Mouse (Mus musculus): ENCODE measurements around the gene Kcnj12.

Gene Kcnj12

DNA sequence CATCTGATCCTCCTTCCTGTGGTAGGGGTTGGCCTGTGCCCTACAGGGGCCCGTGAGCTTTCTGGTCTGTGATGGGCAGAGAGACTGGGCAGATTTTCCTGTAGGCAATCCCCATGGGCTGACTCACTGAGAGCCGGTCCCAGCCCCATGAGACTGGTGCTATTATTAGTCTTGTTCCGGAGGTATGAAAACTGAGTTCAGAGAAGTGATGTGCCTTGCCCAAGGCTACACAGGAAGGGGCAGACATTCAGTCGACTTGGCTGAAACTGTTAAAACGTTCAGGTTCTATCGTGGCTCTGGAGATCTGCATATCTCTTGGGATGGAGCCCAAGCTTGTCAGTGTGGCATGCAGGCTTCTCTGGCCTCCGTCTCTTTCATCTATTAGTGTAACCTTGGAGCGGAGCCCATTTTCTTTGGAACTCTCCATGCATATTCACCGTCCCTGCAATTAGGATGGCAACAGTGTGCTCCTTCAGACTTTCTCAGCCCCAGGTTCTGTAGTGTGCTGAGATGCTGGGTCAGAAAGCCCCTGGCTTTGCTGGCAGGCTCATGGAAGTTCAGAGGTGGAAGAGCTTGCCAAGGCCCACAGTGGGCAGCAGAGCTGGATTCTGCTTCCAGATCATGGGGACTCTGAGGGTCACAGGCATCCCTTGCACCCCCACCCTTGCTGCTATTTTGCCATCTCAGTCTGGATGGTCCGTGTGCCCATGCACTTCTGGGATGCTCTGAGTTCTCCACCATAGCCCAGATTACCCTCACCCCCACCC, 37.5 kb downstream of the Kcnj12 start:
- DNase-seq (ENCODE audit: low spot score) = no peak

DNA sequence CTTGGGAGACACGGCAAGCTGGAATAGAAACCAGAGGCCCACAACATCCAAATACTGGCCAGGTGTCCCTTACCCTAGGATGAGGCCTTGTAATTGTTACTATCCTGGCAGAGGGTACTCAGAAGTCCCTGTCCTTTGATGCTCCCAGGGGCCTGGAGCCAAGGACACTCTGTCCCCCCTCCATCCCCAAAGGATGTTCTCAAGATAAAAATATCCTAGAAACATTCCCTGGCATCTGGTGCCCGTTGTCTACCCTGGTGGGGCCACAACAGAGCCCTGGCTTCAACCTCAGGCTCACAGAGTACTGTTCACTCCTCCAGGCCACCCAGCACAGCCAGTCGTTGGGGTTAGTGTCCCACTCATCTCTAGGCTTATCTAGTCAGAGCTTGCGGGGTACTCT, 38.3 kb downstream of the Kcnj12 start:
- no peak for DNase-seq (ENCODE audit: low spot score)

DNA sequence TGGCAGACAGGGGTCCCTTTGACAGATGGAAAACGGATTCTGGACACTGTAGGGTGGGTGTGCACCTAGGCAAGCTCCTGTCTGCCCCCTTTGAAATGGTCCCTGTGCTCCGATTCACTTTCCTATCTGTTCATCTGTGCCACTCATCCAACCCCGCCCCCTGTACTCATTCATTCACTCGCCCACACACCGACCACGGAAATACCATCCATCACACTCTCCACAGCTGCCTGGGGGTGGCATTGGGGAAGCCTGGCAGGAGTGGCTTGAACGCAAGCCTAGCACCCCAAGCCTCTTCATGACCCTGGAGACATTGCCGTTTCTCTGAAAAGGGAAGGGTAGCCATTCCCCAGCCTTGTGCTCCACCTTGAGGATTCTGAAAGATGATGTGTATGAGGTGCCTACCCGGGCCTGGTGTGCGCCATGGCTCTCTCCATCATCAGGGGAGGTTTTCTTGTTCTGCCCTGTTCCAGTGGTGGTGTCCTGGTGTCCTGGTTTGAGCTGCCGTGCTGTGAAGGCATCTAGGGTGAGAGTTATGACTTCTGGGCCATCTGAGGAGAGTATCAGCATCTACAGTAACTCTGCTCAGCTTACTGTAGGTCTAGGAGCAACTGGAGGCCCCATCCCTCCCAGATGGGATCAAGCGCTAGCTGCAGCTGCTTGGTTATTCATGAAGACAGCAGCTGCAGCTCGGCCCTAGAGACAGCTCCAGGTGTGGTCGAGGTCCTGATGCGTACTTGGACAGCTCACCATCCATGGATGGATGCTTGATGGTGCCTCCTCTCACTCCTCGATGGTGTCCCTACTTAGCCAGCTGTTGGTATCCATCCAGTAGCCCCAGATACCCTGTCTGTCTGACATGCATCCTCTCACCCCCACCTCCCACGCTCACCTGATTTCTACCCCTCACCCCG, 40.4 kb downstream of the Kcnj12 start:
- no peak for DNase-seq (ENCODE audit: low spot score)

DNA sequence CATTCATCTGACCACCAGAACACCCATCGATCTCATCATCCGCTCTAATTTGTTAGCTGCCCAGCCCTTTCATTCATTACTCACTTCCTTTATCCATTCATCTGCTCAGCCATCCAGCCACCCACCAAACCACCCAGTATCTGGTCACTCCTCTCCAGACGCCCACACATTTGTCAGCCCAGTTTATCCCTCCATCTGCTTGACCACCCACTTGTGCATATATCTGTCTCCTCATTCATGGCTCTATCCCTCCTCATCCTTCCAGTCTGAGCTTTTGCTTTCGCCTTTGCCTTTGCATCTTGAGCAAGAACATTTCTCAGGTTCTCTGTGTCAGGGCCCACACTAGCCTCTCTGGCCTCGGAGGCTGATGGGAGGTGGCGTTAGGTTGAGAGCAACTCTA, 41.1 kb downstream of the Kcnj12 start:
- DNase-seq (ENCODE audit: low spot score) = no peak

DNA sequence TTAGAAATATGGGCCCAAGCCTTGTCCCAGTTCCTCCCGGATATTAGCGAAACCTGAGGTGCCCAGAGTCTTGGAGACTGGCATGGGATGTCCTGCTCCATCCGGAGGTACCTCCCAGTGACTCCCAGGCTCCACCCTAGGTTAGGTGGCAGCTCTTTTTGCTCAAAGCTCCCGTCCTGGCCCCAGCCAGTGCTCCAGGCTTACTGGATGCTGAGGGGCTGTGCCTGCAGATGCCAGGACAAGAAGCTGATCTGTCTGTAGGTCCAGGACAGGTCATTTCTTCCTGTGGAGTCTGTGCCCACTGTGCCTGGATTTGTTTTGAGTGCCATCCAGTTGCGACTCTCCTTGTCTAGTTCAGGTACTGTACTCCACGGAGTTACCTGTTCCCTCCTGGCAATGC, 43.3 kb downstream of the Kcnj12 start:
- DNase-seq (ENCODE audit: low spot score) = no peak

DNA sequence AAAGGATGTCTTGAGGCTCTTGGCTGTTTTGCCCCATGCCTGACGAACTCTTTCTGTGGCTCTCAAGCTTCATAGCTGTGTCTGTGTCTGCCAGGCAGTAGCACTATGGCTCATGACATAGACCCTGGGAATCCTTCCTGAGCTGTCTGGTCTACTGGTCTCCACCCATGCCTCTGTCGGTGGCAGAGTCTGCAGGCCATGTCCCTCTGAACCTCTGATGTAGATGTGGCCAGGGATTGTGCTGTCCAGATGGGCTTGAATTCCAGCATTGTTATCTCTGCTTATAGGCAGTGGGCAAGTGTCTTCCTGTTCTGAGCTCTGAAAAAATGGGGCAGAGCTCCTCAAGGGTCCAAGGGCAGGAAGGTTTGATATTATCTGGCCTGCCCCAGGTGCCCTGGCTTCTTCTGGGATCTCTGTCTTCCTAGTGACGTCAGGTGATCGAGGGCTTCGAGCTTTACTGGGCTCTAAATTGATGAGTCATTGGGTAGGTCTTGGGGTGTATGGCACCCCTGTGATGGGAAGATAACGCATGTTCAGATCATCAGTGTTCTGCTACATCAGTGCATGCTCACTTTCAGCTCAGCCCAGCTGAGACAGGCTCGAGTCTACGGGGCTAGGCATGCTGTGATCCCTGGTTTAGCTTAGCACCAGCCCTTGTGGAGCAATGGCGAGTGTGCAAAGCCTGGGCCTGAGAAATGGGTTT, 44.9 kb downstream of the Kcnj12 start:
- DNase-seq (ENCODE audit: low spot score) = no peak

DNA sequence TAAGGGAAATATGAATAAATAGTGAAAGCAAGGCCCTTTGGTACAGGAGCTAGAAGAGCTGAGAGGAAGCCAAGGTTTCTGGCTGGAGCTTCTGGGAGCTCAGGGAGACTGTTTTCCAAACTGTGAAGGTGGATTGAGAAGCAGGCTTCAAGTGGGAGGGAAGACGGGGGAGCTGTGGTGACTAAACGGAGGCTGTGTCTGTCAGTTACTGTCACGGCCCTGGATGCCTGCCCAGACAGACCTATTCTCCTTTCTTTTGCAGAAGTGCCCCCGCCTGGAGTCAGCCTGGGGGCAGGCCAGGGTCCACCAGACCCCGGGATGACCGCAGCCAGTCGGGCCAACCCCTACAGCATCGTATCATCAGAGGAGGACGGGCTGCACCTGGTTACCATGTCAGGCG, 46.5 kb downstream of the Kcnj12 start:
- no peak for DNase-seq (ENCODE audit: low spot score)

DNA sequence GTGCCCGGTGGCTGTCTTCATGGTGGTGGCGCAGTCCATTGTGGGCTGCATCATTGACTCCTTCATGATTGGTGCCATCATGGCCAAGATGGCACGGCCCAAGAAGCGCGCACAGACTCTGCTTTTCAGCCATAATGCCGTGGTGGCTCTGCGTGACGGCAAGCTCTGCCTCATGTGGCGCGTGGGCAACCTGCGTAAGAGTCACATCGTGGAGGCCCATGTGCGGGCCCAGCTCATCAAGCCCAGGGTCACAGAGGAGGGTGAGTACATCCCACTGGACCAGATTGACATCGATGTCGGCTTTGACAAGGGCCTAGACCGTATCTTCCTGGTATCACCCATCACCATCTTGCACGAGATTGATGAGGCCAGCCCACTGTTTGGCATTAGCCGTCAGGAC, 47.3 kb downstream of the Kcnj12 start:
- DNase-seq (ENCODE audit: low spot score) = no peak

DNA sequence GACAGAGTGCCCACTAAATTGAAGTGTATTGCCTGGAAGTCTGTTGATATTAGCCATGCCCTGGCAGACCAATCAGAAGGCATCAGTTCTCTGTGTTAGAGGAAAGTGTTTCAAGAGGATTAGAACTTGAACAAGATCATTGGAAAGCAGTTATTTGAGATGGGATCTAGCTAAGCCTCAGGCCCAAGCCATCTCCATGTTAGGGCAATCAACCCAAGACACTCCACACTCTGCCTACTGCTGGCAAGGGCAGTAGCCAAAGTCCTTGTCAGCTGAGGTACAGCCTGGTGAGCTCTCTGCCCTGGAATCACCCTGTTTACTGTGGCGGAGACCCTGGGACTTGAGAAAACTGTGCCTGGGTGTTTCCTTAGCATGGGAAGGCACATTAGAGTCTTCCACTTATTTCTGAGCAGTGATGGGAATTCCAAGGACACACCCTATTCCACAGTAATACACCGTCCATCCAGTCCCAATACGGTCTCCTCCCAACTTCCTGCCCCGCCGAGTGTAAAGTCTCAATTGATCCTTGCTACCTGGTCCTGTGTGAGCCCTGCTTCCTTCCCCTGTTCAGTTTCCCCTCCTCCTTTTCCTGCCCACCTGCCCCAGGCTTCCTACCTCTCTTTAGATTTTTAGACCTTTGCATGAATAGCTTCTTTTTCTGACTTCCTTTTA, 52.4 kb downstream of the Kcnj12 start:
- no peak for DNase-seq (ENCODE audit: low spot score)

DNA sequence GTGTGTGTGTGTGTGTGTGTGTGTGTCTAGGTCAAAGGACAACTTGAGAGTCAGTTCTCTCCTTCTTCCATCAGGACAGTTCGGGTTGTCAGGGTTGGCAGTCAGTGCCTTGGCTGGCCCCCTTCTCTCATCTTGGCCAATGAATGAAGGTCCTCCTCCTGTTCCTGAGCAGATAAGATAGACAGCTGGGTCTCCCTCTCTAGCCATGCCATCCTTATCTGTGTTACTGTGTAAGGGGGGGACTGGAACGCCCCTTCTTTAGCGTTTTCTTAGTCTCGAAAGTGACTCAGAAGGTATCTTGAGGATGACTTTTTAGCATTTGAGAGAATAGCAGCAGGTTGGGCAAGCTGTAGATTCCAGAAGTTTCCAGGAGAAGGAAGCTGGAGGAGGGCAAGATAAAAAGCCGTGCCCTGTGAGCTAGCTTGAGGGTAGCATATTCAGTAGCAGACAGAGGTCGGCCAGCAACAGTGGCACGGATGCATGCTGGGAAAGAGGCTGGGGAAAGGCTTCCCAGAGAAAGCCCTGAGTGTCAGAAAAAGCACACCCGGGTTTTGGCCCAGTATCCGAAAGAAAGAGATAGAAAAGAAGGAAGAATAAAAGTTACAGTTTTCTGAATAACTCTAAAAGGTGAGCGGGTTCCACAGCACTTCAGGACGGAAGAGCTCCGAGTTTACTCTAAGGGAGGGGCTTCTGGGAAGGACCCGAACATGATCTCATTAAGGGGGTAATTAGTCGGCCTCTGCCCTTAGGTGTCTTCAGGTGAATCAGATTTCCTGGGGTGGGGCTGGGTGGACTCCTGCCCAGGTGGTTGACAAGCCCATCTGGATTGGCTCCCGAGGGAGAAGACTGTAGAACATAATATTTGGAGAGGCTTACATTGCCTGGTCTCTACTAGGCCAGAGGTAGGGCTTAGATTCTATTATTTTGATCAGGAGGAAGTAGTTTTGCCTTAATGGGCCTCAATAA, 53.3 kb downstream of the Kcnj12 start:
- no peak for DNase-seq (ENCODE audit: low spot score)

DNA sequence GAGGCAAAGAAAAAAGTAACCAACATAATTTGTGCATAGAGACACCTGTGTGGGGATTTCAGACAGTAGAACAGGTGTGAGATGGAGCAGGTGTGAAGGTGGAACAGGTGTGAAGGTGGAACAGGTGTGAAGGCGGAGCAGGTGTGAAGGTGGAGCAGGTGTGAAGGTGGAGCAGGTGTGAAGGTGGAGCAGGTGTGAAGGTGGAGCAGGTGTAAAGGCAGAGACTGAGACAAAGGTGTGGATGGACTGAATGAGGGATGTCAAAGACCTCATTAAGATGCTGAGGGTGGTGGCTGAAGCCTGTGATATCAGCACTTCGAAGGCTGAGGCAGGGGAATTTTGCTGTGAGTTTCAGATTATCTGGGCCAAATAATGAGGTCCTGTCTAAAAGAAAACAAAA, 59.3 kb downstream of the Kcnj12 start:
- DNase-seq (ENCODE audit: low spot score) = no peak

DNA sequence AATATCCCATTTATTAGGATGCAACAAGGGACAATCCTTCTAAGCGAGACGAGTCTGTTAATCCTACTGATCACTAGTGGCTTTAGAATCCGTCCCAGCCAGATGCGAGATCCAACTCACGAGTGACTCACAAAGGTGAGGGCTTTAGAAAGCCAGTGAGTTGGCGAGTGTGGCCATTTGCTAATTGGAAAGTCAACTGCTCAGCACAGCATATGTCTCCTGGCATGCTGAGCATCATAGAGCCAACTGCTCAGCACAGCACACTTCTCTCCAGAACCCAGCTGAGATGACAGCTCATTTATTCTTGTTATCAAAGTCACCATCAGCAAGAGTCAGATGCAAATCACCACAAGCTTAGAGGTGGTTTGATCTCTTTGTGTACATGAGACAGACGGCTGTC, 67.8 kb downstream of the Kcnj12 start:
- DNase-seq (ENCODE audit: low spot score) = no peak

DNA sequence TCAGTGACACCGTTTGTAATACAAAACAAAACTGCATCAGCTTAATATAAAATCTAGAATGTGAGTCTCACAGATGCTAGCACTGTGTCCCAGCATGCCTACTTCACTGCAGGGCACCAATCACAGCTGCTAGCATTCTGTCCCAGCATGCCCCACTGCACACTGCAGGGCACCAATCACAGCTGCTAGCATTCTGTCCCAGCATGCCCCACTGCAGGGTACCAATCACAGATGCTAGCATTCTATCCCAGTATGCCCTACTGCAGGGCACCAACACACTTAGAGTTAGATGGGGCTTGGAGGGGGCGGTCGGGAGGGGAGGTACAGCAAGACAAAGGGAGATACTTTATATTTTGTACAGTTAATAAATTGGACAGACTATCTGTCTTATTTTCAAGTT, 68.8 kb downstream of the Kcnj12 start:
- DNase-seq (ENCODE audit: low spot score) = no peak

DNA sequence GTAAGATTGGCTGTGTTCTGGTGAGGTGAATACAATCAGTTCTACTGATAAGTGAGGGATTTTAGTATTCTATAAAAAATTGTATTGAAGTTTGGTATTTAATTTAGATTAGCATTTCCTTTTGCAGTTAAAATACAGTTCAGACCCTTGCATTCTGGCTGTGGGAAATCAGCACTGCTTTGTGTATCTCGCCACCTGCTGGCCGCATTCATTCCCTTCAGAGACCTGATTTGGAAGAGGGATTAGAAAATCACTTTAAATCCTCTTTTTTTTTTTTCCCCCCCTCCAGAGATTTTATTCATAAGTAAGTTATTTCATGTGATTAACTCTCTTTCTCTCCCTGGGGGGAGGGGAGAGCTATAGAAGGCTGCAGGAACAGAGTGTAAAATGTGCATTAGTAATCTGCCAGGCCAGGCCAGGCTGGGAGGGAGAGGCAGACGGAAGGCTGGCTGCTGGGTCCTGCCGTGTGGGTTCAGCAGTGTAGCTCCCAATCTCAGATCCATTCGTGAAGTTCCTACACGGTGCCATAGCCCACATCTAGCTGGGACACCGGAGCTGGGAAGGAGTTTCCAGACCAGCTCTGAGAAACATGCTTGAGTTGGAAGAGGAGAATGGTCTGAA, 69.4 kb downstream of the Kcnj12 start:
- peak; percentile 60 for DNase-seq (ENCODE audit: low spot score)

DNA sequence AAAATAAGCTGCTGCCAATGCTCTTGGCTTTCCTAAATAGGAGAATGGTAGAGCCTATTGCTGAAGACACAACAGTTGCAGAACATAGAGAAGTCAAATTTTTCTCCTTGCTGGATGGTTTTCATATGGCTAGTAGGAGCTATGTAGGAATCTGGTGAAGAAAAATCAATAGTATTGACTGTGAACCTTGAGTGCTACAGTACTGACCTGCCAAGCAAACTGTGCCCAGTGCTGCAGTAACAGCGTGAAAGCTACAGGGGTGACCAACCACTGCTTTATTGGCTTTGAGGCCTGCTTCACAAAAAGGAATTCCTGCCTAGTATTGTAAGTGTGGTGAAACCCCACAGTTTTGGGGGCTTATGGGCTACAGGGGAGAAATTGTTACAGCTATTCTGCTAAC, 75.7 kb downstream of the Kcnj12 start:
- DNase-seq (ENCODE audit: low spot score) = no peak

DNA sequence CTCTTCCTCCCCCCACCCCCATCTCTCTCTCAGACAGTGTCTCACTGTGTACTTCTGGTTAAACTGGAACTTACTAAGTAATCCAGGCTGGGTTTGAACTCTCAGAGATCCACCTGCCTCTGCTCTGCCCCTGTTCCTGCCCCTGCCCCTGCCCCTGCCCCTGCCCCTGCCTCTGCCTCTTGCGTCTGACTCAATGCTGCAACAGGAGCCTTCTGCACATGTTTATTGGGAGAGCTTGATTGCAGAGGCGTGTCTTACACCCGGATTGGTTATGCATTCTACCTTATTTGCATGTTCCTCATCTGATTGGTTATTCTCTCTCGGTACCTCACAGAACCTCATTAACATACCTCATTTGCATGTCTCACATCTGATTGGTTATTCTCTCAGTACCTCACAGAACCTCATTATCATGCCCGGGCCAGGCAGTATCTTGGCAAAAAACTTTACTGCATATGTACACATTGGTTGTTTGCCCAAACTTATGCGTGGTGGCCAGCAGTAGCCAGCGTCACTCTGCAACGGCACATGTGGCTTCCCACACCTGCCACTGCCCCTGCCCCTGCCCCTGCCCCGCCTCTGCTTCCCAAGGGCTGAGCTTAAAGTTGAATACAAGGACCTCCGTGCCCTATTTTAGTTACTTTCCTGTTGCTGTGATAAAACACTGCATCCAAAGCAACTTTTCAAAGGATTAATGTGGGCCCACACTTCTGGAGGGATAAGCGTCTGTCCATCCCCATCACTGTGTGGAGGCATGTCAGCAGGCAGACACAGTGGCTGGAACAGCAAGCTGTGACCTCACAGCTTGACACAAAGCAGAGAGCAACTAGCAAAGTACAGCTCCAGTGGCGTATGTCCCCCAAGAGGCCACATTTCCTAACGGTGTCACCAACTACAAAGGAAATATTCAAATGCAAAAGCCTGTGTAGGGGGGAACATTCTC, 80.3 kb downstream of the Kcnj12 start:
- DNase-seq (ENCODE audit: low spot score) = no peak

DNA sequence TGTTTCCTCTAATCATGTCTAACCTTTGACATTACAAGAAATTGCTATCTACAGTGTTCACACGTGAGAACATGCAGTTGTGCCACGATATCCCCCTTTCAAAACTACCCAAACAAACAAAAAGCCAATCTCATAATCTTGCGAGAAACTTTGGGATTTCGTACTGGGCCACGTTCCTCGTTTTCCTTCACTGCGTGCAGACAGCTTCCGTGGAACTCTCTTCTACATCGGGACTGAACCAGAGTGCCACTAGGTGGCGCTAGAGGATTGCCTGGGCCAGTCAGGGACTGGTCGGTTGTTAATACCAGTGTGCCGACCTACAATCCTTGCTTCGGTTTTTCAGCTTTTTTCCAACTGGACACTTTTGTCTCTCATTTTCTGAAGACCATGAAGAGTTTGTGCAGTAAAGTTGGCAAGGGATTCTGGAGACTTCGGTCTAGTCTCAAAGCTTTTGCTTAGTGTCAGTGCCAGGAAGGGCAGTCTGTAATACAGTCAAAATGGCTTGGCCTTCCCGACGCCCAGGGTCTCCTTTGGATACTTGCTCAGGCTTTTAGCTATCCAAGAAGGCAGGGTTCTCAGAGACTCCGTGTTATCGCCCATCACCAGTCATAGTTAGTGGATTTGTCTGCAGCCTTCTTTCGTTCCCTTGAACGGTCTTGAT, 82.0 kb downstream of the Kcnj12 start:
- peak; percentile 86 for DNase-seq (ENCODE audit: low spot score)

DNA sequence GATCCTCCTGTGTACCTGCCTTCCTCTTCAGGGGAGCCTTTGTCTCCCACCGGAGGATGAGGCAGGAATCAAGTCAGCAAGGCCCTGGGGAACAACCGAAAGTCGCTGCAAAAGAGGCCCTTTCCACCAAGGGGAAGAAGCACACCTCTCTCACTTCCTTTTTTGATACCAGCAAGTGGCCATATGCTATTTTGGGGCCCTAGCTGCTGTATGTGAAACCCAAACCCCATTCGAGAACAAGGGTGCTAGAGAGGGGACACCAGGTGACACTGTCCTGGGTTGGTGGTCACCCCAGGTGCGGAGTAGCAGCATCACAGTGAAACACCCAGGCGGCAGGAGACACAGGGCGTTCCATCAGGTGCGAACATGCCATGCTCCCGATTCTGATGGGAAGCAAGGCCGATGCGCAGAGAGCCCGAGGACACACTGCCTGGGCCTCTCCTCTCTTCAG, 86.6 kb downstream of the Kcnj12 start:
- peak; percentile 24 for DNase-seq (ENCODE audit: low spot score)

DNA sequence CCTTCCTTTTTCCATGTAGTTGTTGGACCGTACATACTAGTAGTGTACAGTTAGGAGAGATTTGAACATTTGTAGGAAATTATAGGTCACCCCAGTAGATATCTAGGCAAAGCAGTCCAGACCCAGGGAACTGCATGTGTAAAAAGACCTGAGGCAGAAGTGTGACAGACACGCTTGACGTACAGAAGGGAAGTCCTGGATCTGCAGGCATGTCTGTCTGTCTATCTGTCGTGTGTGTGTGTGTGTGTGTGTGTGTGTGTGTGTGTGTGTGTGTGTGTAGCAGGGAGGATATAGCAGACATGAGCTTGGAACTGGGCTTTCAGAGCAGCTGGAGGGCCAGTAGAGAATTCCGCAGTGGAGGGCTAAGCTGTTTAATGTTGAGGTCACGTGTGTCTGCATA, 87.3 kb downstream of the Kcnj12 start:
- no peak for DNase-seq (ENCODE audit: low spot score)
